Mouse (Mus musculus): ENCODE results near the gene Six5. TPM values are rescaled to one million over a fixed set of nuclear protein-coding genes. Genes with fewer than 3 reads are reported as not detected.
A peak's percentile ranks its signal among the peaks of the same experiment; 100 is the strongest.

The Six5 gene
- polyA plus RNA-seq, 1 experiment: 17.2 TPM

GRCm38 (mm10) chr7:19093537-19094385 lies 633 bp upstream of the Six5 start:
- WGBS: 2% methylated on average over 45 of the region's 45 CpGs
- peak; percentile 85 for DNase-seq (ENCODE audit: low read depth, low spot score)

- WGBS: under 1% methylated on average over 87 of the region's 87 CpGs
- DNase-seq (ENCODE audit: low read depth, low spot score): no peak
These were observed 694 bp downstream of the Six5 start for GRCm38 (mm10) chr7:19094826-19095750.

GRCm38 (mm10) chr7:19095751-19096110 lies 1.3 kb downstream of the Six5 start:
- 6% methylated on average over 19 of the region's 19 CpGs for WGBS
- DNase-seq (ENCODE audit: low read depth, low spot score): no peak

GRCm38 (mm10) chr7:19096421-19096976 lies 2.1 kb downstream of the Six5 start:
- DNase-seq (ENCODE audit: low read depth, low spot score): no peak
- 71% methylated on average over 5 of the region's 5 CpGs for whole genome bisulfite sequencing

DNA sequence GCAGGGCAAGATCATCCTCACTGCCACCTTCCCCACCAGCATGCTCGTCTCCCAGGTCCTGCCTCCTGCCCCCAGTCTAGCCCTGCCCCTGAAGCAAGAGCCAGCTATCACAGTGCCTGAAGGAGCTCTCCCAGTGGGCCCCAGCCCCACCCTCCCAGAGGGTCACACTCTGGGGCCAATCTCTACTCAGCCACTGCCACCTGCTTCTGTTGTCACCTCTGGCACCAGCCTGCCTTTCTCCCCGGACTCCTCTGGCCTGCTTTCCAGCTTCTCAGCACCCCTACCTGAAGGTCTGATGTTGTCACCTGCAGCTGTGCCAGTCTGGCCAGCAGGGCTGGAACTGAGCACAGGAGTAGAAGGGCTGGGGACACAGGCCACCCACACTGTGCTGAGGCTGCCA lies 2.8 kb downstream of the Six5 start:
- DNase-seq (ENCODE audit: low read depth, low spot score): no peak
- 45% methylated on average over 2 of the region's 2 CpGs for WGBS

DNA sequence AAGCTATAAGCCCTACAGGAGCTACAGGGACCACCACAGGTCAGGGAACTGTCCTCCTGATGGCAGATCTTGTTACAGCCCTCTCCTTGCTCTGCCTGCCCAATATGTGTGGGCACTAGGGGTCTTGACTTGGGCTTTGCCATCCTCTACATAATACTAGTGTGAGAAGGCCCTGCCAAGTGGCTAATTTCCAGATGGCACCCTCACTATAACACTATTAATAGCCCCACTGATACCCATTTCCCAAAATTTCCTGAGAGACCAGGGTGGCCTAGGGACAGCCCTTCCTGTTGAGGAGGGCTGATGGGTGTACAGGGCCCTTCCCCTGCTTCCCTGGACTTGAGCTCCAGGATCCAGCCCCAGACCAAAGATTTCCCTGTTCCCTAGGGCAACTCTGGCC lies 3.5 kb downstream of the Six5 start:
- DNase-seq (ENCODE audit: low read depth, low spot score): no peak

DNA sequence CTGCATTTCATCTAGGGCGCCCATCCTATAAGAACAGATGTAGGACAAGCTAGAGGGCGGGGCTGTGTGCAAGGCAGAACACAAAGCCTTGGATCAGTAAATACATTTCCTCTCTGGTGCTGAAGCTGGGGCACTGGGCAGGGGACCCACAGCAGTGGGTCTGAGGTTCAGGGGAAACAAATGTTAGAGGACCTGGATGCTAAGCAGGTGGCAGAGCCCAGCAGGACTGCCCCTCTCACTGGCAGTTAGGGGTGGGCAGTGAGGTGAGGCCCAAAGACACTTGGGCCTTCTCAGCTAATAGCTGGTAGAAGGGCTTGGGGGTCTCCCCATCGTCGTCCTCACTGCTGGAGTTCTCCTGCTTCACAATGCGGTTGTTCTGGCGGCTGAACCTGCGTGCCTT lies 4.4 kb downstream of the Six5 start:
- DNase-seq (ENCODE audit: low read depth, low spot score): no peak
- WGBS: 86% methylated on average over 7 of the region's 7 CpGs

DNA sequence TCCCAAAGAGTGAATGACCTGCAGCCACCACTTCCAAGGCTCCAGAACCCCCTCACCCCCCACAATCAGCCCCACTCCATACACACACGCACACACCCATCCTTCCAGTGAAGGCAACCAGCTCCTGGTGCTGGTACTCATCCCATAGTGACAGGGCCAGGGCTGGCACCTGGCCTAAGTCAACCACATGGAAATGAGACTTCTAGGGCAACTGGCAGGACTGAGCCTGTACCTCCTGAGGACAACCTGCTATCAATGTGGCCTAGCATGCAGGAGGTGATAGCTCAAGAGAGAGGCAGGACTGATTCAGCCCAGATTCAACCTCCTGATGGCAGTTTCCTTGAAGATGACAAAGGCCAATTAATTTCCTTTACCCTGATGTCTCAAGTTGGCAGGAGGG lies 5.9 kb downstream of the Six5 start:
- WGBS: 69% methylated on average over 1 of the region's 1 CpGs
- no peak for DNase-seq (ENCODE audit: low read depth, low spot score)

GRCm38 (mm10) chr7:19103741-19104140 lies 9.3 kb downstream of the Six5 start:
- DNase-seq (ENCODE audit: low read depth, low spot score): no peak

DNA sequence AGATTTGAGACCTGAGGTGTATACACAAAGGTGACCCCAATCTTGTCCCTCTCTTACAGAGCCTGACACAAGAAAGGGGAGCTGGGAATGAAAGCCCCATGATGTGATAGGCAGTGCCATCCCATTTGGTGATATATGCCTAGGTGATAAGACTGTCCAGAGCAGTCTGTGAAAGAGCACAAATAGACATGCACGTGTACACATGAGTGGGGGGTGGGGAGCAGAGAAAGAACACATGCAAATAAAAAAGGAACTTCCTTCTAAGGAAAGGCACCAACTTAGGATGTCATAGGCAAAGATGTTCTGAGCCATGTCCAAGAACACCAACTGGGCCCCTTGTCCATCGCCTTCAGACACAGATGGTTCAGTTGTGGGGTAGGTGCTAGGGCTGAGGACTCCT lies 10.1 kb downstream of the Six5 start:
- no peak for DNase-seq (ENCODE audit: low read depth, low spot score)
- WGBS: 74% methylated on average over 2 of the region's 2 CpGs

GRCm38 (mm10) chr7:19107436-19107835 lies 13.0 kb downstream of the Six5 start:
- no peak for DNase-seq (ENCODE audit: low read depth, low spot score)
- WGBS: 48% methylated on average over 3 of the region's 3 CpGs

DNA sequence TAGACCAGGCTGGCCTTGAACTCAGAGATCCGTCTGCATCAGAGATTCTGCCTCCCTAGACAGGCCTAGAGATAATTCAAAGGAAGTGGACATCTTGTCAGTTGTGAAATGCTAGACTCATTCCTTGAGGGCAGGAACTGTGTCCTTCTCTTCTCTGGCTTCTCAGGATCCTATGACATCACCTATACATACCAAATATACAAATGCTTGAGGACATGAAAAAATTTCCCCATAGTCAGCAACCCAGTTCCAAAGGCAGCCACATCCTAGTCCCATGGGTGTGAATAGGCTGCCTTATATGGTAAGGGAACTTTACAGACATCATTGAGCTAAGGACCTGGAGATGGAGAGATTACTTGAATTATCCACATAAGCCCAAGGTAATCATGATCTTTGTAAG lies 15.2 kb downstream of the Six5 start:
- no peak for DNase-seq (ENCODE audit: low read depth, low spot score)
- WGBS: 89% methylated on average over 1 of the region's 1 CpGs

- WGBS: 35% methylated on average over 64 of the region's 64 CpGs
- DNase-seq (ENCODE audit: low read depth, low spot score): no peak
These were observed 23.8 kb downstream of the Six5 start, which contains the start of gene Gm4969 for GRCm38 (mm10) chr7:19118028-19118771. TSS of gene Gm4969 (minus strand) at chr7:19118368.

DNA sequence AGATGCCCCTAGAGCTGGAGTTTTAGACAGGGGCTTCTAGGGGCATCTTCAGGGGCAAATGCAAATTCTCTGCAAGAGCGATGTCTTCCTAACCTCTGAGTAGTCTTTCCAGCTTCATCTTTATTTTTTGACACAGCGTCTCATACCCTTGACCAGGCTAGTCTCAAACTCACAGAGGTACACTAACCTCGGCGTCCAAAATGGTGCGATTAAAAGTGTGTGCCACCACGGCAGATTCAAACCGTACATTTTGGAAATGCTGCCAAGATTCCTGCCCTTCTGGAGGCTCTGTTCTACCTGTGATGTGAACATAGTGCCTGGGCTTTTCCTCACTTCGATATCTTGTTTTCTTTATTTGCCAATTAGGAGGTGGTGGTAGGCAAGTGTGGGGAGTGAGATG lies 24.7 kb downstream of the Six5 start:
- no peak for DNase-seq (ENCODE audit: low read depth, low spot score)
- 91% methylated on average over 8 of the region's 8 CpGs for WGBS

DNA sequence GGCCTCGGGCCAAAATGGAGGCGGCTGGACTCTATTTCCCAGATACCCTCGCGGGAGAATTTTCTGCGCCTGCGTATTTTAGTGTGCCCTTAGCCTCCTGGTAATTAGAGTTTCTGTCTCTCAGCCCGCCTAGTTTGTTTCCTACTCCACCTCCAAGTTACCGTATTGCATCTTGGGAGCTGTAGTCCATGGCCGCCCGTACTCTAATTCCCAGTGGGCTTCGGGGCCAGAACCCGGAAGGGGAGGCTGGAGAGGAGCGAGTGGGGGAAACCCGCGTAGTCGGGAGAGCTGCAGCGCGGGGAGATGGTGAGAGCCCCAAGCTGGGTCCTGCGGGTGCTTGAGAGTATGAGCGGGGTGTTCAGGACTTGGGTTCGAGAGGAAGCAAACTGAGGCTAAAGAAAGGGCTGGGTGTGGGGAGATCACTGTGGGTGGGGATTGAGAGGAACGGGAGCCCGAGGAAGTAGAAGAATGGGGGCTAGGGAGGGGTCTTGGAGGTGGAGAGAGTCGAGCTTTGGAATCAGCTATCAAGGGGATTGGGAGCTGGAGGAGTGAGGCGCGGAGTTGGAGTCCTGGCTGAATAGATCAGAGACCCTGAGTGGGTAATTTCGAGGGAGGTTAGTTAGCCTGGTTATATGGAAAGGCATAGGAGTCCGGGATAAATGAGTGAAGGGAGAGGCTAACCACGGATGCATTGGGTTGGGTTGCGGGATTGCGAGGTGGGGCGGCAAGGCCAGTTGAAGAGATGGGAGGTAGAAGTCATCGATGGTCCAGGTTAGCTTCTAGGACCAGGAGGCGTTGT lies 25.4 kb downstream of the Six5 start, which contains the start of gene Fbxo46:
Gene Fbxo46 (plus strand): TSS at position 229 of the 799 bp plus-strand sequence.
- WGBS: under 1% methylated on average over 34 of the region's 34 CpGs
- peak; percentile 96 for DNase-seq (ENCODE audit: low read depth, low spot score)

GRCm38 (mm10) chr7:19121686-19122085 lies 27.3 kb downstream of the Six5 start:
- no peak for DNase-seq (ENCODE audit: low read depth, low spot score)
- WGBS: 88% methylated on average over 4 of the region's 4 CpGs

GRCm38 (mm10) chr7:19124713-19125112 lies 30.3 kb downstream of the Six5 start:
- WGBS: 89% methylated on average over 6 of the region's 6 CpGs
- DNase-seq (ENCODE audit: low read depth, low spot score): no peak

- 66% methylated on average over 5 of the region's 5 CpGs for WGBS
- DNase-seq (ENCODE audit: low read depth, low spot score): no peak
These were observed 33.4 kb downstream of the Six5 start for GRCm38 (mm10) chr7:19127744-19128143.

GRCm38 (mm10) chr7:19129396-19129795 lies 35.0 kb downstream of the Six5 start:
- DNase-seq (ENCODE audit: low read depth, low spot score): no peak

More at GRCm38 (mm10) chr7:19129396-19129795, 35.0 kb downstream of the Six5 start:
- WGBS: 85% methylated on average over 5 of the region's 5 CpGs
